Mouse (Mus musculus) heart, postnatal 0 days (tissue): ENCODE results near the gene Dock8.

Source experiments
- CTCF ChIP-seq: IDR thresholded peaks from 2 replicates; pipeline ENCODE4 v1.5.1; 2016; ENCODE audit warnings: antibody characterized with exemption, control low read depth, low read depth
- EP300 ChIP-seq: IDR thresholded peaks from 2 replicates; pipeline ENCODE4 v1.6.1; 2016; ENCODE audit warnings: antibody characterized with exemption, low read depth

DNA sequence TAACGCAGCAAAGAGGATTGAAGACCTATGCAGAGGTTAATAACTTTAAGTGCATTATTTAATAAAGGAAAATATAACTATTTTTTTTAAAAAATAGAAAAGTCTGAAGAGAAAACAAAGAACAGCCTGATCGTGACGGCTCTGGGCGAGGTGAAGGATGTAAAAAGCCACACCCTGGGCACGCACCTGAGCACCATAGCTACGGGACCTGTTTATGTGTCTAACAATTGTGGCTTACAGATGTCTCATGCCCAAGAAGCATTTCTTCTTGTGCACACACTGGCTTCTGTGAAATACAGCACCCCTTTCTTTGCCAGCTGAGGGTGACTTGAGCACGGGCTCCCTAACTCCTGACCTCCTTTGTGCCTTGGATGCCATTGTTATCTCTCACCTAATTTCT is 56.2 kb downstream of the Dock8 start:
- no peak for TF ChIP-seq CTCF
- TF ChIP-seq EP300: no peak
